Mouse (Mus musculus) forelimb bud, embryonic 11.5 days (tissue): ENCODE results near the gene Fhl2.

Experiments
- DNase-seq: peaks from one replicate; pipeline ENCODE4 v3.0.0-alpha.2; 2012; ENCODE audit warnings: low read depth, low spot score

Gene Fhl2

GRCm38 (mm10) chr1:43110556-43110955, 86.2 kb downstream of the Fhl2 start:
- peak; percentile 51 for DNase-seq

DNA sequence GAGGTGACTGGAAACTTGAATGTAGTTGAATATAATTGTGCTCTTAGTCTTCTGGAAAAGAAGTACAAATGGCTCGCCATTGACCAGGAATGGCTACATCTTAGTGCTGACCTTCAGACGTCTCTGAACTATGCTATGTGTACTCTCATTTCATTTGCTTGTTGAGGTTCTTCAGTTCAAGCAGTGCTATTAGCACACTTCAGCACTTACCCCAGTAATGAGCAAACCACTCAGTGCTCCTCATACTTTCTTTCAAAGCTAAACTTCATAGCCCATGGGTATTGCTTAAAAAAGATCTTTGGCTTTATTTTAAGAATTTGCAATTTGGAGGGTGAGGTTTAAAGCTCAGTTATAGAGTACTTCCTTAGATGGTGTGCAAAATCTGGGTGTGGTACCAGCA, 88.1 kb downstream of the Fhl2 start:
- no peak for DNase-seq

- DNase-seq, result peak; percentile 89
Observed at GRCm38 (mm10) chr1:43098031-43098984, 98.5 kb downstream of the Fhl2 start, which contains the start of the genes Tgfbrap1 and AI597479. Gene Tgfbrap1 (minus strand): TSS chr1:43098637. Gene AI597479 (plus strand): TSS chr1:43098710.

DNA sequence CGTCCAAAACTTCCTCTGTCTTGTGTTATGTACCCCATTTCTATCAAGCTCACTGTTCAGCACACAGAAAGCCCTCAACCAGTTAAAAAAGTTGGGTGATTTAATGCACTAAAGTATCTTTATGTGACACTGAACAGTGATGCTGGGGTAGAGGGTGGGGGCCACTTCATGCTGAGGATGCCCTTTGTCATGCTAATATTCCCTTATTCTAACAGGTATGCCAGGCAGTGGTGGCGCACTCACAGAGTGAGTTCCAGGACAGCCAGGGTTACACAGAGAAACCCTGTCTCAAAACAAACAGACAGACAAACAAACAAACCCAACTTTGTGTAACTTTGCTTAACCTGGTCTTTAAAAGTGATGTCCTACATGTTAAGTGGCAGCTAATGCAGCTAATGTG, 102.6 kb downstream of the Fhl2 start:
- DNase-seq, result no peak

GRCm38 (mm10) chr1:43092056-43093015, 104.4 kb downstream of the Fhl2 start:
- DNase-seq, result peak; percentile 37

- DNase-seq, result no peak
Observed at GRCm38 (mm10) chr1:43091306-43092055, 105.3 kb downstream of the Fhl2 start.

DNA sequence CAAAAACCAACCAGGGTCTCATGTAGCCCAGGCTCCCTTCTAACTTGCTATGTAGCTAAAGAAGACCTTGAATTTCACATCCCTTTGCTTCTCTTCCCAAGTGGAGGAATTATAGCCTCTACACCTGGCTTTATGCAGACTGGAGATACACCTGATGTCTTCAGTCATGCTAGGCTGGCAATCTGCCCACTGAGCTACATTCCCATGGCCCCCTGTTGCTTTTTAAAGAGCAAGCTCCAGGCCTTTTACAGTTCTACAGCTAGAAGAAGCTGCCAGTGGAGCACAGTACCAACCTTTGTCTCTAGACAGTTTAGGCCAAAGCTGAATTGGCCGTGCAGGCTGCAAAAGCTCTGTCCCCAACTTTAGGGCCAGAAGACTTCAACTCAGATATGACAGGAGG, 106.4 kb downstream of the Fhl2 start:
- no peak for DNase-seq

- DNase-seq, result no peak
Observed at GRCm38 (mm10) chr1:43082946-43083345, 113.8 kb downstream of the Fhl2 start.

DNA sequence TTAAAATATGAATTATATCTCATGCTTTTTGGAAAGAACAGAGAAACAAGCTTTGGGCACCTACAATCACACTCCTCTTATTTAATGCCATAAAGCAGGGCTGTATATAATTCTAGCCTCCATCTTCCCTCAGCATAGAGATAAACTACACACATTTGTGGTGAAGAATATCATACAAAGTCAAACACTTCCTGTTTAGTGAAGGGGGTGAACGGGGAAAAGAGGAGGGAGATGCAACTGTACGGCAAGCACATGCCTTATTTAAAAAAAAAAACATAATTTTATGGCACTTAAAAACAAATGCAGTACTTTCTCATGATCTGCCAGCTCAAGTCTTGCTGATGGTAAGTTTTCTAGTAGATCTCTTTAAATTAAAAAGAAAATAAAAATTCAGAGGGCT, 118.7 kb downstream of the Fhl2 start:
- DNase-seq, result no peak

GRCm38 (mm10) chr1:43074791-43075190, 122.0 kb downstream of the Fhl2 start:
- no peak for DNase-seq
